Mouse (Mus musculus): ENCODE measurements around the gene Olfr339.

- TF ChIP-seq CTCF (IDR thresholded peaks at IDR 0.05; ENCODE audit: borderline replicate concordance, insufficient read depth, low read length) (no peak), POLR2A (IDR thresholded peaks at IDR 0.05; ENCODE audit: low read depth, low read length) (no peak)
Measured at GRCm38 (mm10) chr2:36473634-36474033, 54.9 kb downstream of the Olfr339 start.

Data from embryonic fibroblast, embryonic 13.5 days (primary cell).